8 mouse cellular contexts compared by ENCODE assay signal in genomic region chr17:12810103-12810972, GRCm38 (mm10). TPM values are rescaled to one million over a fixed set of nuclear protein-coding genes. Genes with fewer than 3 reads are reported as not detected.
DNase-seq lines count a peak whose midpoint lies in the region; ATAC-seq and TF ChIP-seq lines count a peak whose summit lies in the region.

No protein-coding gene starts in this region.

- no peak for TF ChIP-seq POLR2A in brain, embryonic 14.5 days (IDR thresholded peaks at IDR 0.05; ENCODE audit: borderline replicate concordance, extremely low read depth, insufficient read depth, insufficient read length, poor library complexity, severe bottlenecking)

- peak; percentile 54 to 71 for DNase-seq in CD8-positive naive resting alpha-beta T cell, adult 2 months (ENCODE audit: low read depth in 2 of 2, low spot score in 2 of 2)
- peak; percentile 92 for DNase-seq in brain, embryonic 14.5 days (ENCODE audit: low read depth)
- peak; percentile 83 for DNase-seq in kidney, postnatal 10 days
- peak; percentile 64 for DNase-seq in liver, embryonic 11.5 days (ENCODE audit: low spot score)
- peak; percentile 71 for DNase-seq in neural tube, embryonic 10.5 days (ENCODE audit: extremely low spot score, low spot score)

- peak overlapping the region; percentile 90 for H3K27ac ChIP-seq in heart, embryonic 15.5 days
- 0 out of 2 replicates have a peak overlapping the region, but pooled peaks have one; percentile 38 for H3K27ac ChIP-seq in liver, embryonic 11.5 days (ENCODE audit: low read depth, low read length)
- H3K27ac ChIP-seq in stomach, embryonic 16.5 days (ENCODE audit: low read length) = peak overlapping the region; percentile 82

- H3K4me2 ChIP-seq in heart, embryonic 15.5 days = peak overlapping the region; percentile 26; the same call in 1 of the 2 replicates
- no peak overlapping the region for H3K4me2 ChIP-seq in liver, embryonic 11.5 days
- H3K4me2 ChIP-seq in stomach, embryonic 16.5 days (ENCODE audit: low read depth, low read length) = no peak overlapping the region

- peak; percentile 72 for ATAC-seq in erythroid progenitor cell, adult 5-6 weeks (replicated peaks; ENCODE audit: low FRiP score, poor library complexity, severe bottlenecking)
- peak; percentile 81 for ATAC-seq in heart, embryonic 15.5 days (replicated peaks; ENCODE audit: insufficient number of reproducible peaks, insufficient read depth, low FRiP score, low read depth)
- ATAC-seq in liver, embryonic 11.5 days (replicated peaks; ENCODE audit: low FRiP score) = peak; percentile 74
- ATAC-seq in stomach, embryonic 16.5 days (ENCODE audit: insufficient read depth, low FRiP score) = peak; percentile 90

- H3K36me3 ChIP-seq in heart, embryonic 15.5 days = peaks cover 25% of the 10 kb centered on the region
- peaks cover 11% of the 10 kb centered on the region for H3K36me3 ChIP-seq in liver, embryonic 11.5 days (ENCODE audit: control insufficient read depth, insufficient read depth, low read length)
- peaks cover 19% of the 10 kb centered on the region; the same call in 1 of the 2 replicates for H3K36me3 ChIP-seq in stomach, embryonic 16.5 days (ENCODE audit: control insufficient read depth, insufficient read depth, low read length)

- H3K27me3 ChIP-seq in heart, embryonic 15.5 days = no peaks in the 10 kb centered on the region
- H3K27me3 ChIP-seq in liver, embryonic 11.5 days (replicated peaks; ENCODE audit: control insufficient read depth, insufficient read depth, low read length) = no peaks in the 10 kb centered on the region; the same call in 1 of the 2 replicates
- no peaks in the 10 kb centered on the region for H3K27me3 ChIP-seq in stomach, embryonic 16.5 days (ENCODE audit: control insufficient read depth, insufficient read depth, low read length)

- no peak overlapping the region for H3K4me3 ChIP-seq in heart, embryonic 15.5 days
- no peak overlapping the region for H3K4me3 ChIP-seq in liver, embryonic 11.5 days (ENCODE audit: low read depth, low read length)
- no peak overlapping the region for H3K4me3 ChIP-seq in stomach, embryonic 16.5 days (replicated peaks; ENCODE audit: low read length)

- H3K4me1 ChIP-seq in heart, embryonic 15.5 days (replicated peaks) = peaks cover 27% of the 10 kb centered on the region
- peaks cover 2% of the 10 kb centered on the region; the same call in 1 of the 2 replicates for H3K4me1 ChIP-seq in liver, embryonic 11.5 days (replicated peaks; ENCODE audit: control insufficient read depth, insufficient read depth, low read length)
- H3K4me1 ChIP-seq in stomach, embryonic 16.5 days (ENCODE audit: control insufficient read depth, insufficient read depth, low read length) = peaks cover 16% of the 10 kb centered on the region; the same call in 1 of the 2 replicates

- H3K9ac ChIP-seq in heart, embryonic 15.5 days = peak overlapping the region; percentile 34; the same call in 1 of the 2 replicates
- H3K9ac ChIP-seq in liver, embryonic 11.5 days (ENCODE audit: low read depth, low read length) = no peak overlapping the region
- H3K9ac ChIP-seq in stomach, embryonic 16.5 days (ENCODE audit: low read length) = no peak overlapping the region

- peak; percentile 79 for TF ChIP-seq CTCF in brain, embryonic 14.5 days (IDR thresholded peaks at IDR 0.05; ENCODE audit: borderline replicate concordance, extremely low read depth, insufficient read depth, insufficient read length)

- no peaks in the 10 kb centered on the region for H3K9me3 ChIP-seq in heart, embryonic 15.5 days (replicated peaks)
- H3K9me3 ChIP-seq in liver, embryonic 11.5 days (ENCODE audit: control insufficient read depth, low read length) = peaks cover 5% of the 10 kb centered on the region; the same call in 1 of the 2 replicates
- H3K9me3 ChIP-seq in stomach, embryonic 16.5 days (replicated peaks; ENCODE audit: control insufficient read depth, low read length) = 0 out of 2 replicates have a peak, but pooled peaks cover 3% of the 10 kb centered on the region

- 16% methylated on average over 14 of the region's 14 CpGs for WGBS in heart, embryonic 15.5 days
- WGBS in liver, embryonic 11.5 days = 23% methylated on average over 14 of the region's 14 CpGs
- 17% methylated on average over 14 of the region's 14 CpGs for WGBS in stomach, embryonic 16.5 days

RNA-seq across cellular contexts. Expression of gene Igf2r, which starts 40.9 kb away (rescaled TPM):
- polyA plus RNA-seq in brain, embryonic 14.5 days (2012; rRNA removed) = 16.4 and 24.5 TPM in 2 replicates
- total RNA-seq in erythroid progenitor cell, adult 5-6 weeks (2015; ENCODE audit: low replicate concordance) = 1.7 and 2.2 TPM in 2 replicates
- total RNA-seq in erythroid progenitor cell, adult 5-6 weeks (2017; ENCODE audit: low replicate concordance) = 5.4 and 12.9 TPM in 2 replicates
- polyA plus RNA-seq in heart, embryonic 15.5 days (2015; fragmentation: Nextera tagmentation; extraction: Ambion mirVana) = 121 and 127 TPM in 2 replicates
- 41.8 and 43.7 TPM in 2 replicates for polyA plus RNA-seq in liver, embryonic 11.5 days (2014; fragmentation: Nextera tagmentation; extraction: Ambion mirVana)
- polyA plus RNA-seq in stomach, embryonic 16.5 days (2015; fragmentation: Nextera tagmentation; extraction: Ambion mirVana) = 38.6 and 39.3 TPM in 2 replicates

RNA-seq across cellular contexts. Expression of gene Mas1, which starts 57.6 kb away (rescaled TPM):
- polyA plus RNA-seq in brain, embryonic 14.5 days (2012; rRNA removed) = 0.07 and 0.08 TPM in 2 replicates
- not detected in 2 replicates for total RNA-seq in erythroid progenitor cell, adult 5-6 weeks (2015; ENCODE audit: low replicate concordance)
- not detected in 2 replicates for total RNA-seq in erythroid progenitor cell, adult 5-6 weeks (2017; ENCODE audit: low replicate concordance)
- polyA plus RNA-seq in heart, embryonic 15.5 days (2015; fragmentation: Nextera tagmentation; extraction: Ambion mirVana) = 0.49 and 0.66 TPM in 2 replicates
- polyA plus RNA-seq in liver, embryonic 11.5 days (2014; fragmentation: Nextera tagmentation; extraction: Ambion mirVana) = 0.25 and 0.36 TPM in 2 replicates
- polyA plus RNA-seq in stomach, embryonic 16.5 days (2015; fragmentation: Nextera tagmentation; extraction: Ambion mirVana) = 0.84 and 0.89 TPM in 2 replicates

Comparison
In these comparisons a context has a peak if more than half of its experiments do, and no peak if none do; other contexts are left out.
1. H3K27ac ChIP-seq: peak in every context shown above with its lines; median percentile 90 in heart, embryonic 15.5 days; 82 in stomach, embryonic 16.5 days; 38 in liver, embryonic 11.5 days.